Comparison of ENCODE assay signal across 9 mouse cellular contexts in the genomic region with DNA sequence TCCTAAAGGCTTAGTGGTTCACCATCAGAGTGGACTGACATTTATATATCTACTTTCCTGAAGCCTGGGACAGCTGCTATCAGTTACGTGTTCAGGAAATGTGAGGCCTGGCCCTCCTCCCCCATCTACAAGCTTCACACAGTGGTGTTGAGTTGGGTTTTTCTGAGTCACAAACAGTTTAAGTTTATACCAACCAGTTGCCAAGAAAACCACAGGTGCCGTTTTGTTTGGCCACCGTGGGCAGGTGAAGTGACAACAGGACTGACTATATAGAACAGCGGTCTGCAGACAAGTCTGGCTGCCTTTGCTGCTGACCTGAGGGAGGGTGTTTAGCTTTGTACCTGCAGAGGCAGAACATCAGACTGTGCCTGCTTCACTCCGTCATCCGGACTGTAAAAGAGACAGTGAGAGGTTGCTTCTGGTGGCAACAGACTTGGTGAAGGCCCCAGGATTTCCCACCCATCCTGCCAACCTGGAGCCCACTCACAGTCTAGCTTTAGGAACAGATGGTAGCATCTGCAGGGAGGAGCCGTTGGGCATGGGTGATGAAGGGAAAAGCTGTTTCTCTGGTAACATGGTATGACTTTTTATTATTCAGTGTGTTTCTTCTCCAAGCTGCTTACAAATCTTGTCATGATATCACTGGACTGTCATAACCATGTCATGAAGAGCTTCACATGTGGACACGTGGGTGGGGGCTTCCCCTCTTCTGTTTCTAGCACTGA. TPM values are rescaled to one million over a fixed set of nuclear protein-coding genes. Genes with fewer than 3 reads are reported as not detected.
DNase-seq lines count a peak whose midpoint lies in the region; ATAC-seq and TF ChIP-seq lines count a peak whose summit lies in the region.
"Had no signal": no experiment of that assay in that cellular context is flagged by ENCODE, and none has a peak within 500 bp of the region (broad histone marks: within the 10 kb centered on the region; RNA-seq: fewer than 3 reads in every experiment).

No protein-coding gene starts in this region.

- no peaks in the 10 kb centered on the region for H3K36me3 ChIP-seq in forebrain, embryonic 11.5 days (ENCODE audit: control insufficient read depth, insufficient read depth, low read length)
- H3K36me3 ChIP-seq in forebrain, embryonic 10.5 days (replicated peaks): peaks cover 61% of the 10 kb centered on the region
- peaks cover 14% of the 10 kb centered on the region for H3K36me3 ChIP-seq in spleen, adult 2 months (ENCODE audit: control insufficient read depth, insufficient read depth, low read length)

- no peak for TF ChIP-seq POLR2A in spleen, adult 2 months (IDR thresholded peaks at IDR 0.05; ENCODE audit: low read depth, low read length)

- TF ChIP-seq CTCF in spleen, adult 2 months (IDR thresholded peaks at IDR 0.05; ENCODE audit: extremely low read depth, insufficient read depth, insufficient read length, insufficient replicate concordance): no peak

- no peaks in the 10 kb centered on the region; the same call in 1 of the 2 replicates for H3K4me1 ChIP-seq in forebrain, embryonic 11.5 days (replicated peaks; ENCODE audit: control insufficient read depth, insufficient read depth, low read length)
- peaks cover 7% of the 10 kb centered on the region for H3K4me1 ChIP-seq in forebrain, embryonic 10.5 days
- peaks cover 27% of the 10 kb centered on the region; the same call in 1 of the 2 replicates for H3K4me1 ChIP-seq in spleen, adult 2 months (ENCODE audit: control insufficient read depth, insufficient read depth, insufficient read length)

- DNase-seq in forebrain, embryonic 11.5 days (ENCODE audit: low spot score): peak; percentile 8
- no peak for DNase-seq in forebrain, embryonic 10.5 days (ENCODE audit: extremely low spot score, low spot score)
- peak; percentile 46 to 51 for DNase-seq in spleen, adult 2 months (ENCODE audit: low read depth in 1 of 2, low spot score in 2 of 2)
- DNase-seq in spleen, postnatal 14 days (ENCODE audit: low spot score in 2 of 2): no peak
- DNase-seq in layer of hippocampus, adult 11-12 months (ENCODE audit: low spot score): peak; percentile 77
- no peak for DNase-seq in Muller cell, postnatal 12 days (ENCODE audit: inconsistent ontology term)

- no peak overlapping the region for H3K4me2 ChIP-seq in forebrain, embryonic 11.5 days (ENCODE audit: low read depth, low read length, severe bottlenecking)
- H3K4me2 ChIP-seq: lung, embryonic 15.5 days had no signal

- H3K9ac ChIP-seq in forebrain, embryonic 11.5 days (ENCODE audit: low read length): no peak overlapping the region
- H3K9ac ChIP-seq: lung, embryonic 15.5 days had no signal

- WGBS in forebrain, embryonic 11.5 days: 92% methylated on average over 8 of the region's 8 CpGs
- 92% methylated on average over 8 of the region's 8 CpGs for WGBS in forebrain, embryonic 10.5 days
- WGBS in spleen, adult 2 months: 35% methylated on average over 8 of the region's 8 CpGs

- no peak overlapping the region for H3K27ac ChIP-seq in forebrain, embryonic 11.5 days (ENCODE audit: low read depth, low read length)
- no peak overlapping the region for H3K27ac ChIP-seq in forebrain, embryonic 10.5 days
- peak overlapping the region; percentile 36 for H3K27ac ChIP-seq in spleen, adult 2 months (ENCODE audit: insufficient read depth, low read length)

- no peaks in the 10 kb centered on the region for H3K27me3 ChIP-seq in forebrain, embryonic 11.5 days (ENCODE audit: control insufficient read depth, insufficient read depth, low read length)
- no peaks in the 10 kb centered on the region for H3K27me3 ChIP-seq in forebrain, embryonic 10.5 days (ENCODE audit: poor library complexity, severe bottlenecking)
- no peaks in the 10 kb centered on the region for H3K27me3 ChIP-seq in spleen, adult 2 months (ENCODE audit: control insufficient read depth, insufficient read depth, low read length)
- H3K27me3 ChIP-seq: lung, embryonic 15.5 days had no signal

- ATAC-seq in forebrain, embryonic 11.5 days (replicated peaks; ENCODE audit: low FRiP score): no peak
- ATAC-seq in neutrophil, adult 5-6 weeks (ENCODE audit: extremely low read depth, insufficient number of reproducible peaks, low FRiP score, poor library complexity, severe bottlenecking): 0 out of 2 replicates have a peak, but pooled peaks have one; percentile 21
- no peak for ATAC-seq in erythroid progenitor cell, adult 5-6 weeks (replicated peaks; ENCODE audit: low FRiP score, poor library complexity, severe bottlenecking)

- no peaks in the 10 kb centered on the region for H3K9me3 ChIP-seq in forebrain, embryonic 11.5 days (ENCODE audit: control insufficient read depth, low read length)
- no peaks in the 10 kb centered on the region for H3K9me3 ChIP-seq in forebrain, embryonic 10.5 days
- H3K9me3 ChIP-seq: lung, embryonic 15.5 days had no signal

- no peak overlapping the region for H3K4me3 ChIP-seq in forebrain, embryonic 11.5 days (ENCODE audit: low read depth, low read length)
- H3K4me3 ChIP-seq in forebrain, embryonic 10.5 days: no peak overlapping the region
- H3K4me3 ChIP-seq in spleen, adult 2 months (ENCODE audit: extremely low read depth, insufficient read depth, insufficient read length): no peak overlapping the region
- H3K4me3 ChIP-seq: lung, embryonic 15.5 days had no signal

RNA-seq across cellular contexts. Expression of a gene that starts 13.2 kb away (rescaled TPM):
- polyA plus RNA-seq in forebrain, embryonic 11.5 days (2014; fragmentation: Nextera tagmentation; extraction: Ambion mirVana): 2.5 and 4.2 TPM in 2 replicates
- polyA plus RNA-seq in forebrain, embryonic 10.5 days (2016; fragmentation: Nextera tagmentation; extraction: Ambion mirVana): 2.0 and 2.5 TPM in 2 replicates
- polyA plus RNA-seq in spleen, adult 2 months (2012; rRNA removed): 30.8 and 44.2 TPM in 2 replicates
- 2.9 and 3.1 TPM in 2 replicates for total RNA-seq in neutrophil, adult 5-6 weeks (2017)
- total RNA-seq in erythroid progenitor cell, adult 5-6 weeks (2015; ENCODE audit: low replicate concordance): 2.2 TPM in 1 of 2 replicates, not detected in the other
- total RNA-seq in erythroid progenitor cell, adult 5-6 weeks (2017; ENCODE audit: low replicate concordance): 0.26 TPM in 1 of 2 replicates, not detected in the other

Comparison
In these comparisons a context has a peak if more than half of its experiments do, and no peak if none do; other contexts are left out.
1. DNase-seq: peak in forebrain, embryonic 11.5 days (single experiment), spleen, adult 2 months (2 of 2) and layer of hippocampus, adult 11-12 months (single experiment); none in forebrain, embryonic 10.5 days (single experiment), spleen, postnatal 14 days (0 of 2) and Muller cell, postnatal 12 days (single experiment).